Mouse (Mus musculus) bone marrow, adult 2 months (tissue): ENCODE measurements around the gene Slc11a2.

ENCODE experiments used
- CTCF ChIP-seq: fragments of 200-500 bp; IDR thresholded peaks from 2 replicates; pipeline ENCODE4 v1.5.1; 2011; ENCODE audit warnings: low read length, control low read depth; ENCODE audit not compliant: control insufficient read depth, insufficient read depth
- POLR2A ChIP-seq: fragments of 200-500 bp; IDR thresholded peaks from 2 replicates; pipeline ENCODE4 v1.6.1; 2011; ENCODE audit warnings: low read depth, mild to moderate bottlenecking, control low read depth, low read length, borderline replicate concordance; ENCODE audit not compliant: control insufficient read depth

DNA sequence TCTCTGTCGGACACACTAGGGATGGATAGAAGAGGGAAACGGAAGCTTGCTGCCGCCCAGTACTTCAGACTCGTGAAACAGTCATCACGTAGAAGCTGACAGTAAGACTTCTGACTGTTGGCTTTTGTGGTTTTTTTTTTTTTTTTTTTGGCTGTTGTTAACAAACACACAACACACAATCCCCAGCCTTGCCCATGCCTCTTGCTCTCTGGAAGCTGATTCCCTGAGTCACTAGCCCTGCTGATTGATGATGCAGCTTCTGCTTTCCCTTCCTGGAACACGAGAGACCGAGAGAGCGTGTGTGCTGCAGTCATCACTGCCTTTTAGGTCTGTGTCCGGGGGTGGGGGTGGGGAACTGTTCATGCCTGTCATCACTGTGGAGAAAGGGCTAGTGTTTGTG, 36.8 kb upstream of the Slc11a2 start:
- TF ChIP-seq CTCF (no peak), POLR2A (no peak)
